ENCODE assay signal across 15 mouse cellular contexts in the genomic region with DNA sequence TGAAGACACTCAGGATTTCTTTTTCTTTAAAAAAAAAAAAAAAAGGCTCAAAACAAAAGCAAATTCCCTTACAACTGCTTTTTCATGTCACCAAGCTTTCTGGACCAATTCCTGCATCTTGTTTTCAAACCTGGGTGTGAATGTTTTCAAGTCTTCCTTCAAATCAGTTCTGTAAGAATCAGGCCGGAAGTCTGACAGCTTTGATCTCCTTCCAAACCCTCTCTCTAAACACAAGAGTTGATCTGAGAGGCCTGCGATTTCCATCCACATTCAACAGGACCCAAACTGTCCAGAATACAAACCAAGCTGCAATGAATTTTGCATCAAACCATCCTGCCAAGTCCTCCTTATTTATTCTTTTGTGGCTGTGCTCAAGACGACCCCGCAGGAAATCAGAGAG.
A peak's percentile ranks its signal among the peaks of the same experiment; 100 is the strongest.
DNase-seq lines count a peak whose midpoint lies in the region; ATAC-seq and TF ChIP-seq lines count a peak whose summit lies in the region.
"Had no signal": no experiment of that assay in that cellular context is flagged by ENCODE, and none has a peak within 500 bp of the region (broad histone marks: within the 10 kb centered on the region; RNA-seq: fewer than 3 reads in every experiment).

No protein-coding gene starts in this region.

- no peak overlapping the region for H3K4me3 ChIP-seq in embryonic facial prominence, embryonic 14.5 days (ENCODE audit: low read depth, low read length)
- H3K4me3 ChIP-seq in embryonic facial prominence, embryonic 10.5 days: no peak overlapping the region
- no peak overlapping the region for H3K4me3 ChIP-seq in kidney, postnatal 0 days (replicated peaks; ENCODE audit: low read depth, low read length)
- no peak overlapping the region for H3K4me3 ChIP-seq in midbrain, embryonic 13.5 days (replicated peaks)
- H3K4me3 ChIP-seq in midbrain, embryonic 10.5 days: no peak overlapping the region
- no peak overlapping the region for H3K4me3 ChIP-seq in gastrocnemius, adult 2 months

- intact Hi-C loops in gastrocnemius, adult 2 months (cut with DNase I): no loop called here

- H3K27me3 ChIP-seq in embryonic facial prominence, embryonic 14.5 days (replicated peaks; ENCODE audit: control insufficient read depth, insufficient read depth, low read length): no peaks in the 10 kb centered on the region
- no peaks in the 10 kb centered on the region for H3K27me3 ChIP-seq in embryonic facial prominence, embryonic 10.5 days (replicated peaks; ENCODE audit: low read depth, poor library complexity, severe bottlenecking)
- H3K27me3 ChIP-seq in kidney, postnatal 0 days (ENCODE audit: insufficient read depth, low read length): no peaks in the 10 kb centered on the region
- no peaks in the 10 kb centered on the region for H3K27me3 ChIP-seq in midbrain, embryonic 13.5 days
- H3K27me3 ChIP-seq in midbrain, embryonic 10.5 days (ENCODE audit: low read depth, poor library complexity, severe bottlenecking): peaks cover 50% of the 10 kb centered on the region

- H3K9me3 ChIP-seq in embryonic facial prominence, embryonic 14.5 days (ENCODE audit: control insufficient read depth, low read length): no peaks in the 10 kb centered on the region
- no peaks in the 10 kb centered on the region for H3K9me3 ChIP-seq in embryonic facial prominence, embryonic 10.5 days
- H3K9me3 ChIP-seq in kidney, postnatal 0 days (replicated peaks; ENCODE audit: low read length): no peaks in the 10 kb centered on the region
- no peaks in the 10 kb centered on the region for H3K9me3 ChIP-seq in midbrain, embryonic 13.5 days
- H3K9me3 ChIP-seq in midbrain, embryonic 10.5 days (replicated peaks): no peaks in the 10 kb centered on the region

- H3K36me3 ChIP-seq in embryonic facial prominence, embryonic 14.5 days (ENCODE audit: control insufficient read depth, insufficient read depth, low read length): no peaks in the 10 kb centered on the region
- H3K36me3 ChIP-seq in embryonic facial prominence, embryonic 10.5 days (replicated peaks): no peaks in the 10 kb centered on the region
- H3K36me3 ChIP-seq in kidney, postnatal 0 days (ENCODE audit: insufficient read depth, low read length): no peaks in the 10 kb centered on the region
- no peaks in the 10 kb centered on the region for H3K36me3 ChIP-seq in midbrain, embryonic 13.5 days
- no peaks in the 10 kb centered on the region for H3K36me3 ChIP-seq in midbrain, embryonic 10.5 days

- WGBS in embryonic facial prominence, embryonic 14.5 days: 60% methylated on average over 4 of the region's 4 CpGs
- 89% methylated on average over 4 of the region's 4 CpGs for whole genome bisulfite sequencing in embryonic facial prominence, embryonic 10.5 days
- WGBS in kidney, postnatal 0 days: 63% methylated on average over 4 of the region's 4 CpGs
- 69% methylated on average over 4 of the region's 4 CpGs for WGBS in midbrain, embryonic 13.5 days
- WGBS in midbrain, embryonic 10.5 days: 92% methylated on average over 4 of the region's 4 CpGs

- ATAC-seq in embryonic facial prominence, embryonic 14.5 days (ENCODE audit: low read depth): no peak
- ATAC-seq in kidney, postnatal 0 days (replicated peaks; ENCODE audit: low FRiP score, low read depth): no peak
- ATAC-seq in midbrain, embryonic 13.5 days: no peak

- H3K9ac ChIP-seq in embryonic facial prominence, embryonic 14.5 days (ENCODE audit: low read depth, low read length): no peak overlapping the region
- no peak overlapping the region for H3K9ac ChIP-seq in kidney, postnatal 0 days (ENCODE audit: low read depth, low read length)
- H3K9ac ChIP-seq in midbrain, embryonic 13.5 days (replicated peaks): no peak overlapping the region

- H3K4me2 ChIP-seq in embryonic facial prominence, embryonic 14.5 days (ENCODE audit: low read depth, low read length): no peak overlapping the region
- no peak overlapping the region for H3K4me2 ChIP-seq in kidney, postnatal 0 days (ENCODE audit: low read length)
- H3K4me2 ChIP-seq in midbrain, embryonic 13.5 days (replicated peaks): no peak overlapping the region

- no peak overlapping the region for H3K27ac ChIP-seq in embryonic facial prominence, embryonic 14.5 days (replicated peaks; ENCODE audit: low read depth, low read length)
- no peak overlapping the region for H3K27ac ChIP-seq in embryonic facial prominence, embryonic 10.5 days (replicated peaks)
- H3K27ac ChIP-seq in kidney, postnatal 0 days: no peak overlapping the region
- 0 out of 2 replicates have a peak overlapping the region, but pooled peaks have one; percentile 4 for H3K27ac ChIP-seq in midbrain, embryonic 13.5 days
- no peak overlapping the region for H3K27ac ChIP-seq in midbrain, embryonic 10.5 days (replicated peaks)
- H3K27ac ChIP-seq in gastrocnemius, adult 2 months: no peak overlapping the region
- H3K27ac ChIP-seq: macrophage had no signal

- peak; percentile 46 for DNase-seq in embryonic facial prominence, embryonic 14.5 days (ENCODE audit: low spot score)
- no peak for DNase-seq in embryonic facial prominence, embryonic 10.5 days (ENCODE audit: low spot score)
- DNase-seq in kidney, postnatal 0 days (ENCODE audit: low spot score): peak; percentile 44
- no peak for DNase-seq in kidney, postnatal 14 days
- no peak for DNase-seq in midbrain, embryonic 10.5 days (ENCODE audit: low spot score)
- DNase-seq in adrenal gland, adult 8-10 months: no peak
- no peak for DNase-seq in gastrocnemius, adult 2 months
- DNase-seq: adrenal gland, postnatal 10 days; cerebellum, postnatal 10 days; embryo, embryonic 11 days; kidney, adult 8-10 months; liver; right cerebral cortex, adult 18-20 months had no signal

- TF ChIP-seq CTCF in kidney, postnatal 0 days (IDR thresholded peaks at IDR 0.05; ENCODE audit: low read depth): no peak
- no peak for TF ChIP-seq CTCF in gastrocnemius, adult 2 months (IDR thresholded peaks at IDR 0.05)

- H3K4me1 ChIP-seq in embryonic facial prominence, embryonic 14.5 days (ENCODE audit: control insufficient read depth, insufficient read depth, low read length): peaks cover 25% of the 10 kb centered on the region
- H3K4me1 ChIP-seq in embryonic facial prominence, embryonic 10.5 days: peaks cover 21% of the 10 kb centered on the region
- H3K4me1 ChIP-seq in kidney, postnatal 0 days (replicated peaks; ENCODE audit: insufficient read depth, low read length): peaks cover 6% of the 10 kb centered on the region; the same call in 1 of the 2 replicates
- H3K4me1 ChIP-seq in midbrain, embryonic 13.5 days (replicated peaks): peaks cover 43% of the 10 kb centered on the region
- peaks cover 27% of the 10 kb centered on the region for H3K4me1 ChIP-seq in midbrain, embryonic 10.5 days

Comparison
In these comparisons a context has a peak if more than half of its experiments do, and no peak if none do; other contexts are left out.
1. DNase-seq: peak in embryonic facial prominence, embryonic 14.5 days (single experiment) and kidney, postnatal 0 days (single experiment); none in embryonic facial prominence, embryonic 10.5 days (single experiment), kidney, postnatal 14 days (single experiment), midbrain, embryonic 10.5 days (single experiment), adrenal gland, adult 8-10 months (single experiment) and gastrocnemius, adult 2 months (single experiment).